Mouse (Mus musculus) gastrocnemius, postnatal 25 days (tissue): ENCODE data around the gene Olfr222. TPM values are rescaled to one million over a fixed set of nuclear protein-coding genes. Genes with fewer than 3 reads are reported as not detected.

ENCODE experiments used
- DNase-seq: peaks from one replicate; pipeline ENCODE4 v3.0.0; 2022
- total RNA-seq, 2 experiments: library from RNA; stranded (reverse); gene quantifications; 1 replicate in 1 of 2; 2 replicates in 1 of 2; pipeline ENCODE4 v1.2.3; 2021

Olfr222 gene
- total RNA-seq, 2 experiments from 2014 or later: not detected

DNA sequence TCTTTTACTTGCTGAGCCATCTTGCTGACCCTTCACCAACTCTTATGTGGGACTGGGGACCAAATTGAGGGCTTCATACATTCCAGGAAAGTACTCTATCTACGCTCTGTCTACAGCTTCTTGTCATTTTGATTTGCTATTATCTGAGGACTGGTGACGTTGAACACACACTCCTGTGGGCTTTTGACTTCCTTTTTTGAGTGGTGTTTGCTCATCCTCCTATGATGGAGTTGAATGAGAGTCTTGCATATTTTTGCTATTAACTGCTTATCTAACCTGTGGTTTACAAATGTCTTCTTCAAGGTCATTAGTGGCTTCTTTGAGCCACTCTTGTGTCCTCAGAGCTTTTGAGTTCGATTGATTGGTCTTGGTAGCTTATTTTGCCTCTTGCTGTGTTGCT lies 35.9 kb downstream of the Olfr222 start:
- DNase-seq: no peak

DNA sequence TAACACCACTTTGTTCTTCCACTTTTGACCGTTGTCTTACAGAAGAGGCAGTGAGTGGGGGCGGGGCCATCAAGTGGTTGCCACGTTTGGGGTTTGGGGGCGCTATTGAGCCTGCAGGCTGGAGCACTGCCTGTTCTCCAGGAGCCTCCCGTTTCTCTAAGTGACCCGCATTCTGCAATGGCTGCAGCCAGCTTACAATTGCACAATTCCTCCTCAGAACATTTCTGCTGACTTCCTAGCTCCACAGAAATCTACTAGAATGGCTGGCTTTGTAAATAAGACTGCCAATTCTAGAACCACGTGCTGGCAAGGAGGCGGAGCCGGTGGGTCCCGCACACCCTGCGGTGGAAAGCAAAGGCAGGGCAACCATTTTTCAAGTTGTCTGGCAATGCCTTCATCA lies 37.6 kb downstream of the Olfr222 start:
- DNase-seq: peak; percentile 58

DNA sequence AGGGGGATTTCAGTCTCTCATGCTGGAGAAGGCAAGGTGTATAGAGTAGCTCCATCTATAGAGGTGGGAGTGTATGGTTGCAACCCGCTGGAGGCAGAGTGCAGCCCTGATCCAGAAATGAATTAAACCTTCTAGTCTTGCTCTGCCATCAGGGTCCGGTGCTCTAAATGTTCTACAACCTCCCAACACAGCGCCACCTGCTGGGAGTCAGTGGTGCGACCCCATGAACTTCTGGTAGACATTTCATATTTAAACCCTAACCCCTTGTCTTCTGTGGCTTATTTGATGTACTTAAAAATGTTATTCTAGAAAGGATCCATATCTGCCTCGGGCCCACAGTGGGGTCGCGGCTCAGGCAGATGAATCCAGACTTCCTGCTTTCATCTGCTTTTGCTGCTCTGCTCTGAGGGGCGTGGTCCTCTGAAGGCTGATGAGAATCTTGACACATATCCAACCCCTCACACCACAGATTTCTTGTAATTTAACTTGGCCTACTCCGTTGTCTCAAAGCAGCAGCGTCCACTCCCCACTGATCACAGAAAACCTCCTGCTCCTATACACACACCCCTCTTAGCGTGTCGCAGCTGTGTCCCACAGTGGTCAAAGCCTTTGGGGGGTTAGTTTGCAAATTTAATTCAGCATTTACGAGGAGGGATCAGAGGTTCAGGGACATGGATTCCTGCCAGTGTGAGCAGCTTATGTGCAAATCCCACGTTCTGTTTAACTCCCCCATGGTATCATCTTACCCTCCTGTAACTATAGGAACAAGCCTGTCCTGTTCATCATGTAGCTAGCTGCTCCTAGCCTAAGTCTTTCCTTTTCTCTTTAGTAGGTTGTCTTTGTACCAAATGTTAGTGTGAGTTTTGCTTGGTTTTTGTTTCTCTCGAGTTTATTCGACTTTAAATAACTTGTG lies 38.6 kb downstream of the Olfr222 start:
- DNase-seq: no peak

DNA sequence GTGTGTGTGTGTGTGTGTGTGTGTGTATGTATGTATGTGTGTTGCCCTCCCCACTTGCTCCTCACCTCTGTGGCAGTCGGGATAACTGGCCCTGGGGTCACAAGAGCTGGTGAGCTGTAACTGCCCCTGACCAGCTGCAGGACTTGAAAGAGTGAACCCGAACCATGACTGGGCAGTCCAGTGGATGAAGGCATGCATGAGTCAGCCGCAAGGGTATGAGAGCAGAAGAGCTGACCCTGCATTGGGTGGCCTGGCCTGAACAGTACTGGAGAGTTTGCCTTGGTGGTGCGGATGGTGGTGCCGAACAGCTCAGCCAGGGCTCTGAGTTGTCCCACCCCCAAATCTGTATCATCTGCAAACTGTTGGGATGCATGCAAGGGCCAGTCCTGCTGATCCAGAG lies 44.5 kb downstream of the Olfr222 start:
- no peak for DNase-seq

DNA sequence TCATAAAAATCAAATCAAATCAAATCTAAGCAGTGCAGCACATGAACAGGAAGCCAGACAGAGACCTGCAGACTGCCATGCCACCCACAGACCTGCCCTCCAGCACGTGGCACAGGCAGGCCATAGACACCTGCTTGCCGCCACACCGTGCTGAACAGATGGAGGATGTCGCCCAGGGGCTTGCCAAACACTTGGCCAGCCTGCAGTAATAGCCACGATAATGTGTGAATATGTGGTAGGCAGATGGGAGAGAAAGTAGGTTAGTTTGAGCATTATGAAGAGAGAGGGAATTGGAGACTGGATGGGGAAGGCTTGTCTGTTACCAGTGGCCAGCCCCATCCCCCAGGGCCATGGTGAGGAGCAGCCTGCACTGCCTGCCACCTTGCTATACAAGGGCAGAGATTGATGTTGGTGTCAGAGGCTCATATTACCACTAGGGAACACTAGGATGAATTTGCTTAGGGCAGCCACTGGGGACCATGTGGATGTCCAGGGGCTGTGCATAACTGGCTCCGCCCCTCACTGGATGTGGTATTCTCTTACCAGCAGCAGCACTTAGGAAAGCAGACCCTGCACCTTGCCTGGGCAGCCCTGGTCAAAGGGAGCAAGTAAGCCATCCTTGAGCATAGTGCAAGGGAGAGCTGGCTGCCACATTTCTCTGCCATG lies 45.0 kb downstream of the Olfr222 start:
- no peak for DNase-seq

DNA sequence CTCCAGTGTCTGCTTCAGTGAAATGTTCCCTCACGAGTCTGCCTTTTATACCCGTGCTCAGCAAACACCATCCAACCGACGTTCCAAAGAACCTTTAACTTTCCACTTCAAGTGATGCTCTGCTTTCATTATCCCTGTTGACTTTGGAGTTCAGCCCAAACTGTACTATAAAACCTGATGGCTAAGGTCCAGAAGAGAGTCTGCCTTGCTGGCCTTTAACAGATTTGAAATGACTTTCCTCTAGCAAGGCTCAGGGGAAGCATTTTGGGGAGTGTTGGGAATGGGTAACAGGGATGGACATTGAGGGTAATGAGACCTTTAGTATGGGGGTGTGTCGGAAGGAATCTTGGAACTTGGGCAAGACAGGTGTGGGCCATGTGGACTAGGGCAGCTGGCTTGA lies 45.8 kb downstream of the Olfr222 start:
- no peak for DNase-seq

DNA sequence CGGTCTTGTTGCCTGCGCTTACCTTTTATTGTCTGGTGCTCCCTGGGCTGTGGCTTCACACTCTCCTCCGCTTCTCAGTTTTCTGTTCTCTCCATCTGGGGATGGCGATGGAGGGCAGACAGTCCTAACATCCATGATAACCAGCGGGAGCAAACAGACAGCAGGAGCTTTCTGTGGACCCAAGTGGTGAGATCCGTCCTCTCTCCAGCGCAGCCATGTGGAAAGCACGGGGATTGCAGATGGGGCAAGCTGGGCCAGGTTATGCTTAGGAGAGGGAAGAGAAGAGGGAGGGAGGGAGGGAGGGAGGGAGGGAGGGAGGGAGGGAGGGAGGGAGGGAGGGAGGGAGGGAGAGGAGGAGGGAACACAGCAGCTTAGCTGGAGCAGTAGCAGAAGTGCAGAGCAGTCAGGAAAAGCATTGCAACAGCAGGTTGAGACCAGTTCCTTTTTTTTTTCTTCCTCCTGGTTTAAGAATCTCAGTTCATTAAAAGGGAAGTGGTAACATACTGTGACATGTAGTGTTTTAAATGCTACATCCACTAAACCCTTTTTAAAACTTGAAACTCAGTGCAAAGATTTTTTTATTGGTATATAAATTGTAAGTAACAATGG lies 49.5 kb downstream of the Olfr222 start, which contains the start of gene Zkscan17:
Zkscan17 (minus strand) TSS at position 280 of the 609 bp plus-strand sequence.
- DNase-seq: no peak

DNA sequence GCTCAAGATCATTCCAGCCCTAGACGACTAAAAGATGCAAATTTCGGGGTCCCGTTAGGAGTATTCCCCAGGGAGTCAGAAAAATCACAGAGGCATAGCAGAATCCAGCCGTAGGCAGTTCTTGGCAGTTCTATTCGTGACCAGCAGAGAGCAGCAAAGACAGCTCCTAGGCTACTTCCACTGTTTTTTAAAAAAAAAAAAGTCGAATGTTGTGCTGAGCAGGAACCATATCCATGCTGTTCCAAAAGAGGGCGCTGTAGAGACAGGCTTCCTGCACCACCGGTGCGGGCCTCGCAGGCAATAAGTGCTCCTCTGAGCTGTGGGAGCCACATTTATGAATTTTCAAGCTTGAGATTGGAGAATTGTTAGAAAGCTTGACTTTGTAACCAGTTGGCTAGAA lies 50.8 kb downstream of the Olfr222 start:
- DNase-seq: peak; percentile 56

DNA sequence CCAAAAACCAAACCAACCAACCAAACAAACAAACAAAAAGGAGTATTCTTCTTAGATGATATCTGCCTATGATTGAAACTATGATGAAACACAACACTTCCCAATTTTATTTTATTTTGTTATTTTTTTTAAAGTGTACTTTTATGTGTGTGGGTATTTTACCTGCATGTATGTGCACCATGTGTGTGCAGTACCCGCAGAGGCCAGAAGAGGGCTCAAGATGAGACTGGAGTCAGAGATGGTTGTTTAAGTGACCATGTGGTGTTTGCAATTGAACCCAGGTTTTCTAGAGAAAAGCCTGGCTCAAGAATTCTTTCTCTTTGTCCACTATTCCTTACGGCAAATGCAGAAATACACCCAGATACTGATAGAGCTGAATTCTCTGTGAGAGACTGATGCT lies 51.9 kb downstream of the Olfr222 start:
- no peak for DNase-seq

Other genes with a start within 250 kb of the Olfr222 start
- not detected for gene Prss38, start 200.6 kb downstream of the Olfr222 start, total RNA-seq
- 1 to 10 TPM; 8.5 to 8.8 TPM for gene Jmjd4, start 126.2 kb downstream of the Olfr222 start, total RNA-seq
- 10 to 100 TPM; 18.2 to 23.6 TPM for gene Snap47, start 125.0 kb downstream of the Olfr222 start, total RNA-seq
- 1 to 10 TPM; 2.3 to 2.6 TPM for gene Zfp867, start 103.8 kb downstream of the Olfr222 start, total RNA-seq
- 10 to 100 TPM; 12.9 to 15.8 TPM for gene Zkscan17, start 49.5 kb downstream of the Olfr222 start, total RNA-seq
- under 1 TPM; 0.32 to 0.33 TPM for gene Nlrp3, start 34.7 kb downstream of the Olfr222 start, total RNA-seq
- not detected for gene Olfr223, start 17.1 kb upstream of the Olfr222 start, total RNA-seq
- gene Mprip, start 85.1 kb upstream of the Olfr222 start, total RNA-seq: 10 to 100 TPM; 71.9 to 86.7 TPM
- not detected for gene Pld6, start 211.4 kb upstream of the Olfr222 start, total RNA-seq
- 10 to 100 TPM; 30.8 to 46.1 TPM for gene Flcn, start 233.8 kb upstream of the Olfr222 start, total RNA-seq